Mouse (Mus musculus): Measurements from ENCODE around the gene Arhgap22.

GRCm38 (mm10) chr14:33370056-33370455, 156.2 kb downstream of the Arhgap22 start:
- TF ChIP-seq ZC3H11A (IDR thresholded peaks at IDR 0.05; ENCODE audit: borderline replicate concordance, low read depth, low read length): no peak
- no peak for TF ChIP-seq CHD2 (IDR thresholded peaks at IDR 0.05; ENCODE audit: low read depth, low read length)
- TF ChIP-seq ZNF384 (IDR thresholded peaks at IDR 0.05; ENCODE audit: low read depth, low read length): no peak
- no peak for TF ChIP-seq HCFC1 (IDR thresholded peaks at IDR 0.05; ENCODE audit: borderline replicate concordance, insufficient read depth, low read length)
